Mouse (Mus musculus) stomach, postnatal 0 days (tissue): Measurements from ENCODE around the gene Aftph.

Experiments used
- CTCF ChIP-seq: IDR thresholded peaks from 2 replicates; pipeline ENCODE4 v1.5.1; 2016; ENCODE audit warnings: antibody characterized with exemption, low read depth, mild to moderate bottlenecking, moderate library complexity
- EP300 ChIP-seq: optimal IDR thresholded peaks from 2 replicates; pipeline ENCODE3; 2016; ENCODE audit warnings: antibody characterized with exemption

- TF ChIP-seq CTCF (no peak), EP300 (no peak)
Observed at GRCm38 (mm10) chr11:20655795-20656710, 85.3 kb downstream of the Aftph start.
